Mouse (Mus musculus) thymus, postnatal 14 days (tissue): Measurements from ENCODE around the gene Zfp58.
"Not testable (repeated sequence)": the region's sequence is repeated elsewhere in the genome, so short reads cannot be mapped to it uniquely, and the experiment has no call there.

Experiments
- DNase-seq: peaks from one replicate; pipeline ENCODE4 v3.0.0; 2021

Gene Zfp58

GRCm38 (mm10) chr13:67500084-67500719, at the start of gene Zfp58:
Gene Zfp58, minus strand, starts transcription at chr13:67500555.
- DNase-seq, result peak; percentile 87

GRCm38 (mm10) chr13:67545941-67546340, 45.6 kb upstream of the Zfp58 start:
- no peak for DNase-seq

GRCm38 (mm10) chr13:67527049-67527730, 26.8 kb upstream of the Zfp58 start:
- no peak for DNase-seq

- peak; percentile 94 for DNase-seq
Observed at GRCm38 (mm10) chr13:67525753-67526410, 25.5 kb upstream of the Zfp58 start, which contains the start of the genes Gm26965 and Zfp87. Gene Gm26965, minus strand, starts transcription at chr13:67526151. Gene Zfp87, minus strand, starts transcription at chr13:67526177.

GRCm38 (mm10) chr13:67500908-67501307, 553 bp upstream of the Zfp58 start:
- DNase-seq, result no peak

GRCm38 (mm10) chr13:67495631-67496030, 4.7 kb downstream of the Zfp58 start:
- DNase-seq, result no peak

GRCm38 (mm10) chr13:67484424-67484811, 15.9 kb downstream of the Zfp58 start:
- peak; percentile 8 for DNase-seq

GRCm38 (mm10) chr13:67483625-67484423, 16.5 kb downstream of the Zfp58 start, which contains the start of gene Zfp874b:
Gene Zfp874b, minus strand, starts transcription at chr13:67484258.
- peak; percentile 90 for DNase-seq

GRCm38 (mm10) chr13:67481528-67481927, 18.8 kb downstream of the Zfp58 start:
- DNase-seq, result no peak

GRCm38 (mm10) chr13:67469274-67469673, 31.1 kb downstream of the Zfp58 start:
- no peak for DNase-seq

GRCm38 (mm10) chr13:67463506-67464185, 36.7 kb downstream of the Zfp58 start:
- DNase-seq, result not testable (repeated sequence)

GRCm38 (mm10) chr13:67452021-67452309, 48.4 kb downstream of the Zfp58 start:
- no peak for DNase-seq

GRCm38 (mm10) chr13:67451172-67452020, 49.0 kb downstream of the Zfp58 start, which contains the start of gene Zfp874a:
Gene Zfp874a, minus strand, starts transcription at chr13:67451624.
- peak; percentile 91 for DNase-seq
